Mouse (Mus musculus): ENCODE measurements around the gene Slco2a1. TPM values are rescaled to one million over a fixed set of nuclear protein-coding genes. Genes with fewer than 3 reads are reported as not detected.

Gene Slco2a1
- total RNA-seq, 2 experiments from 2014 or later = 4.3 to 5.6 TPM

- intact Hi-C loops (cut with DNase I) = no loop called here
- DNase-seq = no peak
These were observed 6.7 kb upstream of the Slco2a1 start for GRCm38 (mm10) chr9:102981791-102982190.

DNA sequence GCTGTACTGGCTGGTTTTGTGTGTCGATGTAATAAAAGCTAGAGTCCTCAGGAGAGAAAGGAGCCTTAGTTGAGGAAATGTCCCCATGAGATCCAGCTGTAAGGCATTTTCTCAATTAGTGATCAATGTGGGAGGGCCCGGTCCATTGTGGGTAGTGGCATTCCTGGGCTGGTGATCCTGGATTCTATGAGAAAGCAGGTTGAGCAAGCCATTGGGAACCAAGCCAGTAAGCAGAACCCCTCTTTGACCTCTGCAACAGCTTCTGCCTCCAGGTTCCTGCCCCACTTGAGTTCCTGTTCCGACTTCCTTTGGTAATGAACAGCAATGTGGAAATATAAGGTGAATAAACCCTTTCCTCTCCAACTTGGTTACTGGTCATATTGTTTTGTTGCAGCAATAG is 6.1 kb upstream of the Slco2a1 start:
- intact Hi-C loops (cut with DNase I) = no loop called here
- no peak for DNase-seq

DNA sequence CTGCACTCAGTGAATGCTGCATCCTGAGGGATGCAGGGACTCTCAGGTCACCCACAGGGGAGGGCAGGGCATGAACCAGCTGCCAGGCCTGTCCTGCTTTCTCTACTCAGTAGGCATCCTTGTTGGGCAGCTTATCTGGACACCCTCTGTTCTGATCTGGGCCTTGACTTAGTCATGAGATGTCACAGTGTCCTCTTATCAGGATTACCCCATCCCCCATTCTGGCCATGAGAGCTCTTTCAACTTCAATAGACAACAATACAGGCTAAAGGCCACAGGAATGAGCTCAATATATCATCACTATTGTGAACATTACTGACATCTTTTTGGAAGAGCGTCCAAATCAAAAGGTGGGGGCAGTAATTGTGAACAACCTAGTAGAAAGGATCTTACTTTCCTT is 3.4 kb upstream of the Slco2a1 start:
- DNase-seq = no peak
- intact Hi-C loops (cut with DNase I) = no loop called here

GRCm38 (mm10) chr9:102985939-102986338 is 2.6 kb upstream of the Slco2a1 start:
- DNase-seq = no peak
- intact Hi-C loops (cut with DNase I) = no loop called here

GRCm38 (mm10) chr9:102990306-102991133 is 2.0 kb downstream of the Slco2a1 start:
- no peak for DNase-seq
- intact Hi-C loops (cut with DNase I) = no loop called here

DNA sequence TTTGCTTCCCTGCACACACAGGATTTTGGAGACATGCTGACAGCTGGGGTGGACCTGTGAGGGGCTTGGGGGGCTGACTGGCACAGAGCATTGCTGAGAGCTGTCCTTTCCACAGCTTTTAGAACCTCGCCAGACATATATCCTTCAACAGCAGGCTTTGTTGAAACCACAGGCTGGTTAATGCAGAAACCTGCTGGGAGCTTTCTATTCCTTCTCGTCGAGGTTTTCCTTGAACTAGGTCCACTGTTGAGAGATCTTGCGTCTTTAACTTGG is 2.6 kb downstream of the Slco2a1 start:
- intact Hi-C loops (cut with DNase I) = no loop called here
- DNase-seq = no peak

- intact Hi-C loops (cut with DNase I) = no loop called here
- DNase-seq = no peak
These were observed 4.4 kb downstream of the Slco2a1 start for GRCm38 (mm10) chr9:102992877-102993276.

DNA sequence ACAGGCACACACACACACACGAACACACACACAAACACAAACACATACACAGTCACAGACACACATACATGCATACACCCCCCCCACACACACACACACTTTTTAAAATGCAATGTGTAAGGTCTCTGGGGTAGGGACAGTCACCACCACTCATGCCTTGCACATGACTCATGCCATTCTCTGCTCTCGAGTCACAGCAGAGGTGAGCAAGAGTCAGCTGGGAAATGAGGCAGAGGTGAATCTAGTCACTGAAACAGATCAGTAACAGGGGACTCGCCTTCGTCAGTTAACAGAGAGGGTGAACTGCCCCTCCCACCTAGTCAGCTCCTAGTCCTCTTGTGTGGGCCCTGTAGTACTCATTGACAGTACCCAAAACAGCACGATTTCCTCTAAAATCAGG is 5.3 kb downstream of the Slco2a1 start:
- DNase-seq = no peak
- intact Hi-C loops (cut with DNase I) = no loop called here

GRCm38 (mm10) chr9:102995800-102996635 is 7.5 kb downstream of the Slco2a1 start:
- intact Hi-C loops (cut with DNase I) = no loop called here
- no peak for DNase-seq

GRCm38 (mm10) chr9:103000384-103000783 is 11.9 kb downstream of the Slco2a1 start:
- DNase-seq = no peak
- intact Hi-C loops (cut with DNase I) = no loop called here

DNA sequence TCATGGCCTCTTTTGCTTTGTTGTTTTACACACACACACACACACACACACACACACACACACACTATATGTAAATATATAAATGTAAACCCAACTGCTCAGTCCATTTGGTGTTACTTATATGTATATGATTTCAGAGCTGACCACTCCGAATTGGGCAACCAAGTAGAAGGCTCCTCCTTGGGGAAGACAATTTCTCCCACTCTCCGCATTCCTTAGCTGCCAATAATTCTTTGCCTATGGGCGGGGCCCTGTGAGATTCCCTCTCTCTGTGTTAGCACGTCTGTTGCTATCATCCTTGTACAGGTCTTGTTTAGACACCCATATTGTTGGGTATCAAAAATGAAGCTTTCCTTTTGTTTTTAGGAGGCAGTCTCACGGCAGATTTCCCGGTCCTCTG is 15.8 kb downstream of the Slco2a1 start:
- intact Hi-C loops (cut with DNase I) = no loop called here

DNA sequence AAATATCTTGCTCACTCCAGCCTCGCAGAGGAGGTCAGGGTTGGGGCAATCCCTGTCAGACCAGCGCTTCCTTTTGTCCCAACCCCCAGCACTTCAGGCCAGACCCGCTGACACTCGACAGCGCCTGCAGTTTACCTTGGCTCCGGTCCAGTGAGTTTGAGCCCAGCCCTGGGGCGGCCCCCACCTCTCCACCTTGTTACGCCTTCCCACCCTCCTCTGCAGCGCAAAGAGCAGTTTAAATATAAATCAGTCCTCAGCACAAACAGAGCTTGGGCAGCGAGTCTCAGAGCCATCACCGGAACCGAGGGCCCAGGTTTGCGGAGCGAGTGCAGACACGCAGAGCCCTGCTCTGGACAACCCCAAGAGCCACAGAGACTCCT is 19.2 kb downstream of the Slco2a1 start:
- DNase-seq = peak; percentile 48 to 53
- intact Hi-C loops (cut with DNase I) = no loop called here

More for the DNA sequence above, 15.8 kb downstream of the Slco2a1 start:
- DNase-seq = no peak

GRCm38 (mm10) chr9:103008079-103008855 is 19.8 kb downstream of the Slco2a1 start:
- intact Hi-C loops (cut with DNase I) = no loop called here
- DNase-seq = peak; percentile 31 to 37

GRCm38 (mm10) chr9:103010161-103010560 is 21.6 kb downstream of the Slco2a1 start:
- intact Hi-C loops (cut with DNase I) = loop anchor here (5.0 to 10.0 kb wide), 2 partner anchors 67 to 295 kb away; partner anchors contain the start of genes 1300017J02Rik and Topbp1

DNA sequence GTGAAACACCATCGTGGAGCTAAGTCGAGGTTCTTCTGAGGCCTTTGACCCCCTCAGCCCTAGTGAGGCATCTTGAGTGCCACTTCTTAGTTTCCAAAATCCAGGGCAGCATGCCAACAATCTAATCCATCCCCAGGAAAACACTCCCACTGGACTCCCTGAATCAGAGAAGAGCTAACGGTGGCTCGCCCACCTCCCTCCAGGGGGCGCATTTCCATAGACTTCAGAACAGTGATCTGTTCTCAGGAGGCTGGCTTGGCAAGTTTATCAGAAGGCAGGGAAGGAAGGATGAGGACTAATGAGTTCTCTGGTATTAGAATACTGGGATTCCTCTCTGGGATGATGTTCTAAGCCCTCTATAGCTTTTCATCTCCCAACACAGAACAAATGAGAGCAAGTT is 24.9 kb downstream of the Slco2a1 start:
- intact Hi-C loops (cut with DNase I) = loop anchor here (1.0 to 10.0 kb wide), 3 partner anchors 64 to 291 kb away; partner anchors contain the start of genes 1300017J02Rik and Topbp1
- DNase-seq = peak; percentile 45 to 63

More at GRCm38 (mm10) chr9:103010161-103010560, 21.6 kb downstream of the Slco2a1 start:
- no peak for DNase-seq

GRCm38 (mm10) chr9:103014686-103015085 is 26.2 kb downstream of the Slco2a1 start:
- intact Hi-C loops (cut with DNase I) = loop anchor here (5.0 to 10.0 kb wide), 2 partner anchors 63 to 290 kb away; partner anchors contain the start of genes 1300017J02Rik and Topbp1
- DNase-seq = no peak

- intact Hi-C loops (cut with DNase I) = no loop called here
- no peak for DNase-seq
These were observed 35.6 kb downstream of the Slco2a1 start for GRCm38 (mm10) chr9:103024116-103024515.

GRCm38 (mm10) chr9:103027150-103027889 is 38.8 kb downstream of the Slco2a1 start:
- no peak for DNase-seq
- intact Hi-C loops (cut with DNase I) = no loop called here

GRCm38 (mm10) chr9:103029012-103029411 is 40.5 kb downstream of the Slco2a1 start:
- no peak for DNase-seq
- intact Hi-C loops (cut with DNase I) = no loop called here

DNA sequence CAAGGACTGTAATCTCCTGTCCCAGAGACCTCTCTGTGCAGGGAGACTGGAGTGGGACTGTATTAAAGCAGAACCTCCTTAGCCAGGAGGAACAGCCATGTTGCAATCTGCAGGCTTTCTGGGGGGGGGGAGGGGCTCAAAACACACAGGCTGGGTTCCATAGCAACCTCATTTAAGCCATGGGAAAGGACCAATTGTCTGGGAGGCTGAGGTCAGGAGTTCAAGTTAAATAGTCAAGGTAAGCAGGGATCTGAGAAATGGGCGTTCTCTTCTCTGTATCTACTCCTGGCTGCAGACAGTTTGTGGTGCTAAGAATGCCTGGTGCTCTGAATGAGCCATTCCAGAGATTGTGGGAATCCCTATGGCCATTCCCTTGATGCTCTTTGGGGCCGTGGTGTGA is 41.5 kb downstream of the Slco2a1 start:
- no peak for DNase-seq
- intact Hi-C loops (cut with DNase I) = no loop called here
